Mouse (Mus musculus) MEL (cell line): ENCODE measurements around the gene Col4a1. TPM values are rescaled to one million over a fixed set of nuclear protein-coding genes. Genes with fewer than 3 reads are reported as not detected.

ENCODE experiments used
- DNase-seq: peaks from one replicate; pipeline ENCODE4 v3.0.0; 2011; ENCODE audit warnings: low read depth, low spot score
- H3K27ac ChIP-seq: 2 replicates; pipeline ENCODE4 v1.5.1; 2012; ENCODE audit warnings: low read depth, mild to moderate bottlenecking, control low read depth, low read length, moderate library complexity; ENCODE audit not compliant: control insufficient read depth
- H3K27me3 ChIP-seq, 2 experiments: fragments of 150-350 bp in 1 of 2; sonication (generic) in 1 of 2; 2 replicates each; pipeline ENCODE4 v1.6.1; 2012; ENCODE audit warnings: low read length in 2 of 2, mild to moderate bottlenecking in 2 of 2, improper control_type of control experiment in 1 of 2, moderate library complexity in 1 of 2; ENCODE audit not compliant: insufficient read depth in 2 of 2, control insufficient read depth in 1 of 2
- H3K36me3 ChIP-seq, 2 experiments: 2 replicates each; pipeline ENCODE4 v1.6.1; 2012 to 2014; ENCODE audit warnings: low read length in 2 of 2, improper control_type of control experiment in 1 of 2, inconsistent platforms in 1 of 2, mild to moderate bottlenecking in 1 of 2; ENCODE audit not compliant: insufficient read depth in 2 of 2, control insufficient read depth in 1 of 2
- H3K4me1 ChIP-seq, 2 experiments: fragments of 150-350 bp in 1 of 2; sonication (generic) in 1 of 2; 2 replicates each; pipeline ENCODE4 v1.6.1; 2012; ENCODE audit warnings: low read length in 2 of 2, improper control_type of control experiment in 1 of 2, mild to moderate bottlenecking in 1 of 2; ENCODE audit not compliant: insufficient read depth in 2 of 2, control insufficient read depth in 1 of 2
- H3K4me3 ChIP-seq, 2 experiments: fragments of 150-350 bp in 1 of 2; sonication (generic) in 1 of 2; 2 replicates each; pipeline ENCODE4 v1.5.1; 2012; ENCODE audit warnings: low read depth in 2 of 2, low read length in 2 of 2, mild to moderate bottlenecking in 2 of 2, moderate library complexity in 2 of 2, control low read depth in 1 of 2, improper control_type of control experiment in 1 of 2; ENCODE audit not compliant: control insufficient read depth in 1 of 2, insufficient read depth in 1 of 2
- H3K79me2 ChIP-seq: 2 replicates; pipeline ENCODE4 v1.6.1; 2012; ENCODE audit warnings: mild to moderate bottlenecking, low read length, moderate library complexity; ENCODE audit not compliant: control insufficient read depth, poor library complexity, insufficient read depth
- H3K9ac ChIP-seq: 2 replicates; pipeline ENCODE4 v1.6.1; 2012; ENCODE audit warnings: low read depth, mild to moderate bottlenecking, control low read depth, low read length, moderate library complexity; ENCODE audit not compliant: control insufficient read depth, poor library complexity, severe bottlenecking
- H3K9me3 ChIP-seq: fragments of 150-350 bp; sonication (generic); replicated peaks from 2 replicates; pipeline ENCODE4 v1.6.1; 2012; ENCODE audit warnings: mild to moderate bottlenecking, low read length, improper control_type of control experiment, moderate library complexity; ENCODE audit not compliant: insufficient read depth
- CHD1 ChIP-seq: IDR thresholded peaks from 2 replicates; pipeline ENCODE4 v1.6.1; 2012; ENCODE audit warnings: low read depth, mild to moderate bottlenecking, inconsistent platforms, low read length, improper control_type of control experiment
- CTCF ChIP-seq, 3 experiments: IDR thresholded peaks in 2 of 3; conservative IDR thresholded peaks in 1 of 3; 2 replicates each; pipeline ENCODE4 v1.5.1; 2011 to 2012; ENCODE audit warnings: low read length in 3 of 3, low read depth in 2 of 3, mild to moderate bottlenecking in 2 of 3, improper control_type of control experiment in 1 of 3, inconsistent platforms in 1 of 3, mixed read lengths in 1 of 3, moderate library complexity in 1 of 3; ENCODE audit not compliant: control insufficient read depth in 1 of 3, insufficient read depth in 1 of 3, poor library complexity in 1 of 3, severe bottlenecking in 1 of 3
- E2F4 ChIP-seq: IDR thresholded peaks from 2 replicates; pipeline ENCODE4 v1.6.1; 2011; ENCODE audit warnings: low read depth, low read length, improper control_type of control experiment, borderline replicate concordance
- GABPA ChIP-seq: IDR thresholded peaks from 2 replicates; pipeline ENCODE4 v1.6.1; 2012; ENCODE audit warnings: low read depth, mild to moderate bottlenecking, inconsistent platforms, low read length, improper control_type of control experiment, moderate library complexity
- GATA1 ChIP-seq: IDR thresholded peaks from 2 replicates; pipeline ENCODE4 v1.6.1; 2011; ENCODE audit warnings: low read depth, low read length, improper control_type of control experiment
- MAFK ChIP-seq: IDR thresholded peaks from 2 replicates; pipeline ENCODE4 v1.6.1; 2011; ENCODE audit warnings: low read depth, mild to moderate bottlenecking, low read length, improper control_type of control experiment, borderline replicate concordance
- MEF2A ChIP-seq: IDR thresholded peaks from 2 replicates; pipeline ENCODE4 v1.6.1; 2014; ENCODE audit warnings: low read depth, mild to moderate bottlenecking, inconsistent platforms, low read length, improper control_type of control experiment; ENCODE audit not compliant: poor library complexity, insufficient replicate concordance, severe bottlenecking; ENCODE audit errors: extremely low read depth
- MXI1 ChIP-seq: IDR thresholded peaks from 2 replicates; pipeline ENCODE4 v1.6.1; 2011; ENCODE audit warnings: mild to moderate bottlenecking, low read depth, low read length, improper control_type of control experiment
- MYB ChIP-seq: IDR thresholded peaks from 2 replicates; pipeline ENCODE4 v1.6.1; 2011; ENCODE audit warnings: mild to moderate bottlenecking, low read depth, low read length, improper control_type of control experiment
- POLR2A ChIP-seq, 2 experiments: IDR thresholded peaks; 2 replicates each; pipeline ENCODE4 v1.6.1; 2011 to 2012; ENCODE audit warnings: low read length in 2 of 2, mild to moderate bottlenecking in 2 of 2, control low read depth in 1 of 2, improper control_type of control experiment in 1 of 2, low read depth in 1 of 2, moderate library complexity in 1 of 2; ENCODE audit not compliant: control insufficient read depth in 1 of 2, insufficient read depth in 1 of 2, poor library complexity in 1 of 2
- POLR2AphosphoS2 ChIP-seq: IDR thresholded peaks from 2 replicates; pipeline ENCODE4 v1.6.1; 2011; ENCODE audit warnings: low read length, improper control_type of control experiment
- POLR2AphosphoS5 ChIP-seq: IDR thresholded peaks from 2 replicates; pipeline ENCODE4 v1.6.1; 2012; ENCODE audit warnings: low read depth, borderline replicate concordance, mild to moderate bottlenecking, inconsistent platforms, low read length, moderate library complexity, mixed read lengths
- SIN3A ChIP-seq: IDR thresholded peaks from 2 replicates; pipeline ENCODE4 v1.6.1; 2012; ENCODE audit warnings: low read length, improper control_type of control experiment, inconsistent platforms
- SMC3 ChIP-seq: IDR thresholded peaks from 2 replicates; pipeline ENCODE4 v1.6.1; 2011; ENCODE audit warnings: low read depth, low read length, improper control_type of control experiment
- TBP ChIP-seq: IDR thresholded peaks from 2 replicates; pipeline ENCODE4 v1.8.0; 2011; ENCODE audit warnings: low read depth, low read length, improper control_type of control experiment
- UBTF ChIP-seq: IDR thresholded peaks from 2 replicates; pipeline ENCODE4 v1.6.1; 2012; ENCODE audit warnings: low read depth, mild to moderate bottlenecking, inconsistent platforms, low read length, improper control_type of control experiment, moderate library complexity, borderline replicate concordance; ENCODE audit not compliant: insufficient read depth
- USF1 ChIP-seq: IDR thresholded peaks from 2 replicates; pipeline ENCODE4 v1.6.1; 2014; ENCODE audit warnings: low read depth, mild to moderate bottlenecking, inconsistent platforms, low read length, improper control_type of control experiment, moderate library complexity
- ZKSCAN1 ChIP-seq: IDR thresholded peaks from 2 replicates; pipeline ENCODE4 v1.6.1; 2012; ENCODE audit warnings: low read depth, mild to moderate bottlenecking, inconsistent platforms, low read length, improper control_type of control experiment, moderate library complexity
- ZMIZ1 ChIP-seq: IDR thresholded peaks from 2 replicates; pipeline ENCODE4 v1.6.1; 2012; ENCODE audit warnings: low read depth, mild to moderate bottlenecking, inconsistent platforms, low read length, improper control_type of control experiment, moderate library complexity
- polyA plus RNA-seq, 2 experiments: library from polyadenylated mRNA; stranded (reverse) in 1 of 2; unstranded in 1 of 2; fragments of >175 nt in 1 of 2; fragments of >200 nt in 1 of 2; gene quantifications; 2 replicates each; pipeline versions ENCODE4 v1.2.1 to v1.2.4; 2012; ENCODE audit warnings: low replicate concordance in 2 of 2, low read depth in 1 of 2; ENCODE audit not compliant: insufficient read length in 2 of 2, insufficient read depth in 1 of 2, missing spikeins in 1 of 2
- total RNA-seq: library from RNA; depleted of rRNA; stranded (reverse); fragments of 300-350 nt; gene quantifications from 2 replicates; pipeline ENCODE4 v1.2.3, GENCODE M21; 2012

The Col4a1 gene
- total and polyA plus RNA-seq, 3 experiments = 0.31 TPM; not detected in 2

DNA sequence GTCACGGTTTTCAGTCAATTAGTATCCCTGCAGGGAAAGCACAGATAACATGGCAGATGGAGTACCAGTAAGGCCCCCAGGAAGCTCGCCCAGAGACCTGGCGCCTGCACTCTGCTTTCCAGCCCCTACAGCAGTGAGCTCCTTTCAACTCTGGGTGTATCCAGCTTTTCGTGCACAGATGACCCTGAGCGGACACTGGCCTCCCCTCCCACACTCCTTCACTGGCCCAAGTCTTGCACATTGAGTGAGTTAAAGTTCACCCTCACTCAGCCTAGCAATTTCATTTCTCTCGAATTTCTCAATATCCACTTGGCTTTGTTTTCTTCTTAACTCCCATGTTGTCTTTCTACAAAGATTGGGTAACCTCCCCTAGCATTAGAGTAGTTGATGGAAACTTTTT lies 24.3 kb downstream of the Col4a1 start:
- no peaks in the 10 kb centered on the region for H3K4me1 ChIP-seq
- H3K27ac ChIP-seq = no peak overlapping the region
- no peak overlapping the region for H3K9ac ChIP-seq
- H3K36me3 ChIP-seq = no peaks in the 10 kb centered on the region
- H3K9me3 ChIP-seq = no peaks in the 10 kb centered on the region
- no peaks in the 10 kb centered on the region for H3K79me2 ChIP-seq
- no peak for DNase-seq
- no peaks in the 10 kb centered on the region for H3K27me3 ChIP-seq
- no peak overlapping the region for H3K4me3 ChIP-seq
- TF ChIP-seq MAFK (no peak), POLR2AphosphoS2 (no peak), SMC3 (no peak), MXI1 (no peak), MYB (no peak), TBP (no peak), MEF2A (no peak), USF1 (no peak), SIN3A (no peak), CHD1 (no peak), POLR2AphosphoS5 (no peak), ZMIZ1 (no peak), ZKSCAN1 (no peak), CTCF (IDR thresholded peaks at IDR 0.05 in 2 of 3, conservative IDR thresholded peaks at IDR 0.05 in 1 of 3; ENCODE audit: control insufficient read depth in 1 of 3, insufficient read depth in 1 of 3, low read depth in 2 of 3, low read length in 3 of 3, poor library complexity in 1 of 3, severe bottlenecking in 1 of 3) (no peak), E2F4 (no peak)

DNA sequence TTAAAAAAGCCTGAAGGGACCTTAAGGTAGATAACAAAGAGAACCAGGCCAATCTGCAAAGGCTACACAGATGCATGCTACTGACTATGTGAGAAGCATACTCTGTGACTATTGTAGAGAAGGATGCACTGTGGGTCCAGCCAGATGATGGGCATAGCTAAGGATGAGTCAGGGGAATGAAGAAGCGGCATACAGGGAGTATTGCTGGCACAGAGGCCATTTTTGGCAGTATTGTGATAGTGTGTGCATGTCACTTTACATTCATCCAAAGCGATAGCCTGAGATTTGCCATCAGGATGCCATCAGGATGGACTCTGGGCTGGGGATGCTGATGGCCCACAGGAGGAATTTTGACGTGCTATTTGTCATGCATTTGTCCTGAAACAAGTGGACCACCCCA lies 25.5 kb downstream of the Col4a1 start:
- Histone ChIP-seq H3K27me3 (no peaks in the 10 kb centered on the region), H3K36me3 (no peaks in the 10 kb centered on the region), H3K27ac (no peak overlapping the region), H3K9ac (no peak overlapping the region), H3K4me3 (no peak overlapping the region), H3K9me3 (no peaks in the 10 kb centered on the region), H3K79me2 (no peaks in the 10 kb centered on the region), H3K4me1 (no peaks in the 10 kb centered on the region)
- TF ChIP-seq GATA1 = no peak
- TF ChIP-seq UBTF = no peak
- no peak for TF ChIP-seq CHD1
- no peak for TF ChIP-seq MEF2A
- TF ChIP-seq POLR2AphosphoS2 = no peak
- TF ChIP-seq POLR2A (IDR thresholded peaks at IDR 0.05; ENCODE audit: control insufficient read depth in 1 of 2, insufficient read depth in 1 of 2, low read depth in 1 of 2, low read length in 2 of 2, poor library complexity in 1 of 2) = no peak
- no peak for TF ChIP-seq GABPA
- DNase-seq = no peak
